Comparison of ENCODE assay signal across 23 mouse cellular contexts in the genomic region with DNA sequence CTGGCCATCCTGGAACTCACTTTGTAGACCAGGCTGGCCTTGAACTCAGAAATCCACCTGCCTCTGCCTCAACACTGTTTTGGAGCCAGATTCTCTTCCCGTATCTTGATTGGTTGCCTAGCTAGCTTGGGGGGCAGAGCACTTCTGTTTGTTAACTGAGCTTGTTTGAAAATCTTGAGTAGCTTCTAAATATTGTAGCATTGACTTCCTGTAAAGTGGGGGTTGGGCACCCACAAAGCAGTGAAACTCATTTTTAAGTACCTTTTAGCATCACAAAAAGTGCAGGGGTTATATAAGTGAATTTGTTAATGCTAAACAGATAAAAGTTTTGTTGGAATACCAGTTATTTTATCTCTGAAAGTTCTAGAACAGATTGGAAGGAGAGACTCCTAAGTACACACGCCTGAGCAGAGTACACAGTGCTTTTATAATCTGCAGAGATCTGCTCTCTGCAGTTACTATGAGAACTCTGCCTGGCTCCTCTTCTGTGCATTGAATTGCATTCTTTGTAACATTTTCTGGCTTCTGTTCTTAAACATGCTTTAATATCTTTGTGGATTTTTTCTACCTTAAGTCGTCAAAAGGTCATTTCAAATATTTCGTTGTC. TPM values are rescaled to one million over a fixed set of nuclear protein-coding genes. Genes with fewer than 3 reads are reported as not detected.
DNase-seq lines count a peak whose midpoint lies in the region; ATAC-seq and TF ChIP-seq lines count a peak whose summit lies in the region.
"Had no signal": no experiment of that assay in that cellular context is flagged by ENCODE, and none has a peak within 500 bp of the region (broad histone marks: within the 10 kb centered on the region; RNA-seq: fewer than 3 reads in every experiment).

No protein-coding gene starts in this region.

- no peak for ATAC-seq in heart, embryonic 16.5 days (replicated peaks; ENCODE audit: extremely low read depth, insufficient read depth, low FRiP score)
- ATAC-seq: forebrain, postnatal 0 days; inflammation-experienced regulatory T-cells, adult 6 months; liver, embryonic 12.5 days; midbrain, embryonic 15.5 days had no signal

- no peaks in the 10 kb centered on the region for H3K27me3 ChIP-seq in heart, embryonic 16.5 days (ENCODE audit: control insufficient read depth, insufficient read depth, low read length)
- H3K27me3 ChIP-seq: hindbrain, embryonic 13.5 days; limb, embryonic 12.5 days; liver, embryonic 12.5 days; midbrain, embryonic 15.5 days; neural tube, embryonic 13.5 days had no signal

- no peak overlapping the region for H3K4me3 ChIP-seq in heart, embryonic 16.5 days (ENCODE audit: low read length)
- H3K4me3 ChIP-seq in left cerebral cortex, adult 2 months = no peak overlapping the region
- H3K4me3 ChIP-seq: forebrain, embryonic 10.5 days; heart, embryonic 10.5 days; hindbrain, embryonic 13.5 days; limb, embryonic 12.5 days; liver, embryonic 12.5 days; midbrain, embryonic 15.5 days; neural tube, embryonic 13.5 days had no signal

- no peak overlapping the region for H3K4me2 ChIP-seq in heart, embryonic 16.5 days (ENCODE audit: low read depth, low read length)
- H3K4me2 ChIP-seq: hindbrain, embryonic 13.5 days; limb, embryonic 12.5 days; liver, embryonic 12.5 days; midbrain, embryonic 15.5 days; neural tube, embryonic 13.5 days had no signal

- 68% methylated on average over 4 of the region's 4 CpGs for WGBS in heart, embryonic 16.5 days

- intact Hi-C loops in heart, postnatal 14 days (cut with DNase I) = loop anchor here (10.0 kb wide), 1 partner anchor 198 kb away; no protein-coding TSS in a partner anchor
- intact Hi-C loops in left cerebral cortex, adult 2 months (cut with DNase I) = loop anchor here (10.0 kb wide), 2 partner anchors 198 to 682 kb away; no protein-coding TSS in a partner anchor

- H3K4me1 ChIP-seq in heart, embryonic 16.5 days (ENCODE audit: control insufficient read depth, insufficient read depth, low read length) = peaks cover 49% of the 10 kb centered on the region

- H3K9ac ChIP-seq in heart, embryonic 16.5 days (ENCODE audit: low read length) = no peak overlapping the region
- H3K9ac ChIP-seq: forebrain, postnatal 0 days; hindbrain, embryonic 13.5 days; limb, embryonic 12.5 days; liver, embryonic 12.5 days; midbrain, embryonic 15.5 days; neural tube, embryonic 13.5 days had no signal

- H3K36me3 ChIP-seq in heart, embryonic 16.5 days (ENCODE audit: control insufficient read depth, insufficient read depth) = peaks cover 9% of the 10 kb centered on the region; the same call in 1 of the 2 replicates
- H3K36me3 ChIP-seq: hindbrain, embryonic 13.5 days; midbrain, embryonic 15.5 days had no signal

- no peak for TF ChIP-seq CTCF in left cerebral cortex, adult 2 months (IDR thresholded peaks at IDR 0.05)

- no peak for DNase-seq in heart, postnatal 14 days
- DNase-seq in thymus, postnatal 14 days = peak; percentile 17
- no peak for DNase-seq in thymus, postnatal 25 days
- DNase-seq in induced T-regulatory cell, adult 2 months (ENCODE audit: low read depth) = peak; percentile 43
- no peak for DNase-seq in left cerebral cortex, adult 2 months (ENCODE audit: extremely low spot score in 1 of 2, low spot score in 2 of 2)
- no peak for DNase-seq in ovary, postnatal 10 days (ENCODE audit: low spot score)
- DNase-seq: adrenal gland, adult 2 months; cerebellum, adult 18-20 months; cerebellum, postnatal 14 days; forebrain, postnatal 0 days; kidney, adult 18-20 months; lung, adult 2 months; thymus, adult 18-20 months had no signal

- peak overlapping the region; percentile 40; the same call in 1 of the 2 replicates for H3K27ac ChIP-seq in heart, embryonic 16.5 days (ENCODE audit: low read length)
- no peak overlapping the region for H3K27ac ChIP-seq in left cerebral cortex, adult 2 months
- H3K27ac ChIP-seq: forebrain, embryonic 10.5 days; heart, embryonic 10.5 days; hindbrain, embryonic 13.5 days; limb, embryonic 12.5 days; liver, embryonic 12.5 days; macrophage; midbrain, embryonic 15.5 days; neural tube, embryonic 13.5 days had no signal

- H3K9me3 ChIP-seq in heart, embryonic 16.5 days (replicated peaks; ENCODE audit: control insufficient read depth, low read length) = no peaks in the 10 kb centered on the region
- H3K9me3 ChIP-seq: forebrain, embryonic 10.5 days; heart, embryonic 10.5 days; hindbrain, embryonic 13.5 days; limb, embryonic 12.5 days; liver, embryonic 12.5 days; midbrain, embryonic 15.5 days; neural tube, embryonic 13.5 days had no signal

RNA-seq across cellular contexts. Expression of gene March7, which starts 7.0 kb away (rescaled TPM):
- polyA plus RNA-seq in heart, embryonic 16.5 days (2015; fragmentation: Nextera tagmentation; extraction: Ambion mirVana) = 53.5 and 57.5 TPM in 2 replicates
- total RNA-seq in heart, postnatal 14 days (2021) = 10 to 100 TPM; 33.9 to 37.7 TPM
- total RNA-seq in left cerebral cortex, adult 2 months (2021) = 10 to 100 TPM; 60.3 to 60.7 TPM

RNA-seq across cellular contexts. Expression of gene Baz2b, which starts 7.0 kb away (rescaled TPM):
- polyA plus RNA-seq in heart, embryonic 16.5 days (2015; fragmentation: Nextera tagmentation; extraction: Ambion mirVana) = 42.7 and 43.9 TPM in 2 replicates
- 10 to 100 TPM; 44.6 to 54.8 TPM for total RNA-seq in heart, postnatal 14 days (2021)
- total RNA-seq in left cerebral cortex, adult 2 months (2021) = 10 to 100 TPM; 64.2 to 67.9 TPM

Comparison
In these comparisons a context has a peak if more than half of its experiments do, and no peak if none do; other contexts are left out.
1. DNase-seq: peak in thymus, postnatal 14 days (single experiment) and induced T-regulatory cell, adult 2 months (single experiment); none in heart, postnatal 14 days (0 of 2), thymus, postnatal 25 days (single experiment), left cerebral cortex, adult 2 months (0 of 2) and ovary, postnatal 10 days (single experiment).